Mouse (Mus musculus): ENCODE data around the gene Pecam1. TPM values are rescaled to one million over a fixed set of nuclear protein-coding genes. Genes with fewer than 3 reads are reported as not detected.

The Pecam1 gene
- polyA plus RNA-seq, 1 experiment from 2014 or later, result 23.6 TPM

- no peak overlapping the region for H3K9ac ChIP-seq (replicated peaks)
- no peak overlapping the region for H3K4me3 ChIP-seq (replicated peaks)
- H3K9me3 ChIP-seq, result no peaks in the 10 kb centered on the region
- no peak for ATAC-seq (ENCODE audit: insufficient number of reproducible peaks, insufficient read depth, low FRiP score, low TSS enrichment, low read depth)
- H3K27ac ChIP-seq, result no peak overlapping the region
- H3K27me3 ChIP-seq, result peaks cover 6% of the 10 kb centered on the region; the same call in 1 of the 2 replicates
- peaks cover 21% of the 10 kb centered on the region for H3K4me1 ChIP-seq (replicated peaks)
- H3K4me2 ChIP-seq, result no peak overlapping the region
- WGBS, result 49% methylated on average over 8 of the region's 8 CpGs
- peaks cover under 1% of the 10 kb centered on the region; the same call in 1 of the 2 replicates for H3K36me3 ChIP-seq
Observed at GRCm38 (mm10) chr11:106609731-106610130, 140.7 kb downstream of the Pecam1 start.

- H3K4me1 ChIP-seq (replicated peaks), result peaks cover 21% of the 10 kb centered on the region
- peaks cover 6% of the 10 kb centered on the region; the same call in 1 of the 2 replicates for H3K27me3 ChIP-seq
- WGBS, result 64% methylated on average over 6 of the region's 6 CpGs
- no peak overlapping the region for H3K4me2 ChIP-seq
- ATAC-seq (ENCODE audit: insufficient number of reproducible peaks, insufficient read depth, low FRiP score, low TSS enrichment, low read depth), result no peak
- H3K9me3 ChIP-seq, result no peaks in the 10 kb centered on the region
- no peak overlapping the region for H3K4me3 ChIP-seq (replicated peaks)
- no peak overlapping the region for H3K27ac ChIP-seq
- no peak overlapping the region for H3K9ac ChIP-seq (replicated peaks)
- peaks cover 6% of the 10 kb centered on the region; the same call in 1 of the 2 replicates for H3K36me3 ChIP-seq
Observed at GRCm38 (mm10) chr11:106607316-106607715, 143.1 kb downstream of the Pecam1 start.

- Histone ChIP-seq H3K4me2 (no peak overlapping the region), H3K4me1 (replicated peaks) (peaks cover 11% of the 10 kb centered on the region), H3K9ac (replicated peaks) (0 out of 2 replicates have a peak overlapping the region, but pooled peaks have one; percentile 8), H3K27me3 (no peaks in the 10 kb centered on the region), H3K9me3 (no peaks in the 10 kb centered on the region), H3K36me3 (peaks cover 6% of the 10 kb centered on the region; the same call in 1 of the 2 replicates), H3K27ac (no peak overlapping the region), H3K4me3 (replicated peaks) (no peak overlapping the region)
- ATAC-seq (ENCODE audit: insufficient number of reproducible peaks, insufficient read depth, low FRiP score, low TSS enrichment, low read depth), result no peak
- WGBS, result 48% methylated on average over 5 of the region's 5 CpGs
Observed at GRCm38 (mm10) chr11:106606042-106606441, 144.4 kb downstream of the Pecam1 start.

Small RNAs within 50 kb of the gene (microRNA-seq; reads per million reads assigned to microRNA genes)
- gene Gm25994 (not detected), gene Mir3064 (9.8 reads per million, percentile 24 among the genes with 10 or more reads in this experiment)

Other genes starting within 250 kb of the Pecam1 start
- gene Tex2, start 137.2 kb downstream of the Pecam1 start, polyA plus RNA-seq (2016; fragmentation: Nextera tagmentation; extraction: Ambion mirVana), result 7.8 and 8.1 TPM in 2 replicates
- gene Milr1, start 598 bp upstream of the Pecam1 start, polyA plus RNA-seq (2016; fragmentation: Nextera tagmentation; extraction: Ambion mirVana), result 0.66 and 1.0 TPM in 2 replicates
- gene Polg2, start 28.9 kb upstream of the Pecam1 start, polyA plus RNA-seq (2016; fragmentation: Nextera tagmentation; extraction: Ambion mirVana), result 14.8 and 15.0 TPM in 2 replicates
- 420 and 426 TPM in 2 replicates for gene Ddx5, start 38.6 kb upstream of the Pecam1 start, polyA plus RNA-seq (2016; fragmentation: Nextera tagmentation; extraction: Ambion mirVana)
- gene Cep95, start 38.6 kb upstream of the Pecam1 start, polyA plus RNA-seq (2016; fragmentation: Nextera tagmentation; extraction: Ambion mirVana), result 27.3 and 30.4 TPM in 2 replicates
- 16.1 and 16.9 TPM in 2 replicates for gene Smurf2, start 170.1 kb upstream of the Pecam1 start, polyA plus RNA-seq (2016; fragmentation: Nextera tagmentation; extraction: Ambion mirVana)
- gene Kpna2, start 248.9 kb upstream of the Pecam1 start, polyA plus RNA-seq (2016; fragmentation: Nextera tagmentation; extraction: Ambion mirVana), result 501 and 513 TPM in 2 replicates